Mouse (Mus musculus): Measurements from ENCODE around the gene Sema6b. TPM values are rescaled to one million over a fixed set of nuclear protein-coding genes. Genes with fewer than 3 reads are reported as not detected.

Sema6b gene
- polyA plus RNA-seq (2015; fragmentation: Nextera tagmentation; extraction: Ambion mirVana), result 1.0 TPM in 2 replicates

DNA sequence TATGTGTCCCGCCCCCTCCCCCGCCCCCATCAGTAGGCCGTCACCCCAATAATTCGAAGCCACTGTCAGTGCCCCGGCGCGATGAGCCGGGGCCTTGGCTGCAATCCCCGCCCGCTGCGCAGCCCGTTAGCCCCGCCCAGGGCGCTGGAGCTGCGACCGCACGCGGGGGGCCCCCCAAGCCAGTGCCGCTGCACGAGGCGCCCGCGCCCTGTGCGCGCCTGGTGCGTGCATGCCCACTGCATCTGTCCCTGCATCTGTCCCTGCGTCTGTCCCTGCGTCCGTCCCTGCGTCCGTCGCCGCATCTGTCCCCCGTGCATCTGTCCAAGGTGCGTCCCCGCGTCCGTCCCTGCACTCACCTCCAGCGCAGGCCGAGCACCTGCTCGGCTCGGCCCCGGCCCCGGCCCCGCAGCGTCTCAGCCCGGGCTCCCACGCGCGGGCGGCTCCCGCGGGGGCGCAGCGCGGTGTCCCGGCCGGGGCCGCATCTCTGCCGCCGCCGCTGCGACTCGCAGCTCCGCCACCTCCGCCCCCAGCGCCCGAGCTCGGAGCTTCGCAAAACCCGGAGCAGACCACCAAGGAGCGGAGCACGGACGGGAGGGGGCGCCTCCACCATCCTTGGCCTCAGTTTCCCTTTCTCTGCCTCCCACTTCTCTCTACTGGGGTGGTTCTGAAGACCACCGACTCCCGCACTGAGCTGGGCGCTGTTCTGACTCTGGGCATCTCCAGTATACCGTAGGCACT is at the start of gene Sema6b:
TSS of gene Sema6b (minus strand) at position 486 of the 738 bp plus-strand sequence.
- peak; percentile 78 for DNase-seq (ENCODE audit: low spot score)

DNA sequence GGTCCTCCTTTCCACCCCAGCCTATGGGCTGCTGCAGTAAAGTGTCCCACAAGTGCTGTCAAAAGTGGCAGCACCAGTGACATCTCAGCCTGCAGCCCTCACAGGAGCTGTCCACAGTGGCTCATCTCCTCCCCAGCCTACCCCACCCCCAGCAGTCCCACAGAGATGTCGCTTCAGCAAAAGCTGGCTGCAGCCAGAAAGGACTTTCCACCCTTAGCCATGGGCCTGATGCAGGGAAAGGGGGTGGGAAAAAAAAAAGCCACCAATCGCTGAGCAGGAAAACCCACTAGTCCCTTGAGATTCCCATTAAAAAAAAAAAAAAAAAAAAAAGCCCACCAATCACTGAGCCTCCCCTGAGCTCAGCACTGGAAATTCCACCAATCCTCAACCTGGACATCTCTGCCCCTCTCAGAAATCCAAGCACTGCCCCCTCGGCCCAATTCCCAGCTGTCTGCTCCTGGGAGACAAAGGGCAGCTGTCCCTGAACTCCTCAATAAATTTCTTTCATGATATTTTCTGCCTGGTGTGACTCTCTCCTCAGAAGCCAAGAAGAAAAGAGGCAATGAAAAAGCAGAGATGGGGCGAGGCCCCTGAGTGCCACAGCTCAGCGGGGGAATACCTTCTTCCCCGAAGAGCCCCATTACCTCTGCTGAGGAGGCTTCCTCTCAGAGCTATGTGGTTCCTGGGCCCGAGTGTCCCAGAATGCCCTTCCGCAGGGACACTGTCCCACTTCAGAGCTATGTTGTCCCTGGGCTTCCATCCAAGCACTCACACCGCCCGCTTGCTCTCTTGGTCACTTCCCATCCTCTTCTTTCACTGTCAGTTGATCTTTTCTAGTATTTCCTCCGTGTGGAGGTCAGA is 45.4 kb upstream of the Sema6b start:
- no peak for DNase-seq (ENCODE audit: low spot score)

DNA sequence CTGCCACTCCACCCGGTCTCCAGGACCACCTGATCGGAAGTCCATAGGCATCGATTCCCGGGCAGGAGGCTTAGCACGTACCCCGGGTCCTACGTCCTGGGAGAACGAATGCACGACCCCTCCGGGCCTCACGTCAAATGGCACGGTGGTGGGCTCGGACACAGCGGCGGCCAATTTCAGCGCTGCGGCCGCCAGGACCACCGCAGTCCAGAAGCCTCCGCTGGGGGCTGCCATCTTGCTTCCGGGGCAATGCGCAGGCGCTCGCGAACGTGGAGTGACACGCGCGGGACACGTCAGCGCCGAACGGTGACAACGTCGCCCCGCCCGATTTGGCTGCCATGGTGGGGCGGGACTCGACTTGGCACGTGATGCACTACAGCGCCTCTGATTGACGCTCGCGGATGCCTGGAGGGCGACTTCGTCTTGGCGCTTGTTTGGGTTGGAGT is 43.5 kb upstream of the Sema6b start, which contains the start of gene Mydgf:
TSS of gene Mydgf (minus strand) at position 263 of the 446 bp plus-strand sequence.
- DNase-seq (ENCODE audit: low spot score), result peak; percentile 94

DNA sequence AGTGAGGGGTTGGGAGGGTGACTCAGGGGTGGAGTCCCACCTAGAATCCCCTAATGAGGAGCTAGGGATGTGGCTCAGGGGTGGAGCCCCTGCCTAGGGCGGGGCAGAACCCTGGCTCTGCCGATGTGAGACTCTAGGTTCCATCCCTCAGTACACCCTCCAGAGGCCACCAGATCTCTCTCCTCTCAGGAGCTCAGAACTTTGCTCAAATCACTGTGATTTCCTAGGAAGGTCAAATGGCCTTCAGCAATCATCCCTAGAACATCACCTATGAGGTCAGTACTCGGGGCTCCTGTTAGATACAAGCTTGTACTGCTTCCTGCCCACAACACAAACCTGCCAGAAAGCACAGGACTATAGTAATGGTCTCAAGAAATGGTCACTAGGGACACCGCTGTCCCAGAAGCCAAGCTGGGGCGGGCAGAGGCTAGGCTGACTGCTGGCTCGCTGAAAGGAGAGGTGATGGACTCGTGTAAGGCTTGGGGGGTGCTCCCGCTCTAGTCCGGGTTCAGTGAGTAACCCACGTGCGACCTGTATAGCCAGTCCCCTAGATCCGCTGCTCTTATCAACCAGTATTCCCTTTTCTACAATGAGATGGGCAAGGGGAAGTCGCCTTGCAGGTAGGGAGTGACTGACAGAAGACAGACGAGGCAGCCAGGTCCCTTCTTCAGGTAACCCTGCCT is 43.0 kb upstream of the Sema6b start:
- DNase-seq (ENCODE audit: low spot score), result no peak

DNA sequence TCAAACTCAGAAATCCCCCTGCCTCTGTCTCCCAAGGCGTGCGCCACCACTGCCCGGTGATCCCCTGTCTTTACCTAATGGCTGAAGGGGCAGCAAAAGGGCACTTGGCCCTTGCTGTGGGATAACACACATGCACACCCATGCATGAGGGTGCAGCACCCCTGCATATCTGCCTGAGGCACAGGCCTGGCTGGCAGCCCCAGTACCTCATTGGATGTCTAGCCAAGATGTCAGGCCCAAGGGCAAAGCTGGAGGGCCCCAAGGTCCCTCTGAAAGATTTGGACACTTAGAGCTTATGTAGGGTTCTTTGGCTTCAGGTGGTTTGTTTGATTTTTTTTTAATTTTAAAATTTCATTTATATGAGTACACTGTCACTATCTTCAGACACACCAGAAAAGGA is 35.3 kb upstream of the Sema6b start:
- no peak for DNase-seq (ENCODE audit: low spot score)

DNA sequence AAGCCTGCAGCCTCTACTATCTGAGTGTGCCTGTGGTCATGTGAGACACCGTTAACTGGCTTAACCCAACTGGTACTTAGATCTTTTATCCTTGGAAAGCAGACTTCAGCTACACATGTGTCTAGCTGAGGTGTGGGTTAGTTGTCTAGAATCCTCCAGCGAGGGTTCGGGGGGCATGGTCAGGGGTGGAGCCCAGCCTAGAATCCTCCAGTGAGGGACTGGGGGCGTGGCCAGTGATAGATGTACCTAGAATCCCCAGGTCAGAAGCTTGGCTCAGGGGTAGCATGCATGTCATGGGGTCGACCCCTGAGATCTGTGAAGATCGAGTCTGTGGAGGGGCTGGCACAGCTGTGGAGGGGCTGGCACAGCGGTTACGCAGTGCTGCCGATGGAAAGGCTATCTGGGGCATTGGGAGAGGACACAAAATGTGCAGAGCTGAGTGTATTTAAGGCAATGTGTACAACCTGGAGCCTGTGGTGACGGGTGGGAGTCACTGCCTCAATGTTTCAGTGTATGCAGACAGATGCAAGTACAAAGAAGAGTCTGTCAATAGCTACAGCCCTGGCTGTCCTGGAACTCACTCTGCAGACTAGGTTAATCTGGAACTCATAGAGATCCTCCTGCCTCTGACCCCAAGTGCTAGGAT is 33.4 kb upstream of the Sema6b start:
- no peak for DNase-seq (ENCODE audit: low spot score)

DNA sequence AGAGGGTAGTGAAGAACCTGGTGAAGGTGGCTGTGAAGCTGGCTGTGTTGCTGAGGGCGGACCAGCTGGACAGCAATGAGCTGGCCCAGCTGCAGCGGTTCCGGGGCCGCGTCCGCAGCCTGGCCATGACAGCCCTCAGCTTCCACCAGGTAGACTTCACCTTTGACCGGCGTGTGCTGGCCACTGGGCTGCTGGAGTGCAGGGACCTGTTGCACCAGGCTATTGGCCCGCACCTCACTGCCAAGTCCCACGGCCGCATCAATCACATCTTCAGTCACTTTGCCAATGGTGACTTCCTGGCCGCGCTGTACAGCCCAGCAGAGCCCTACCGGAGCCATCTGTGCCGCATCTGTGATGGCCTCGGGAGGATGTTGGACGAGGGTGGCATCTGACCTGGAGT is 31.7 kb upstream of the Sema6b start:
- no peak for DNase-seq (ENCODE audit: low spot score)

GRCm38 (mm10) chr17:56171456-56171855 is 31.3 kb upstream of the Sema6b start:
- DNase-seq (ENCODE audit: low spot score), result no peak

DNA sequence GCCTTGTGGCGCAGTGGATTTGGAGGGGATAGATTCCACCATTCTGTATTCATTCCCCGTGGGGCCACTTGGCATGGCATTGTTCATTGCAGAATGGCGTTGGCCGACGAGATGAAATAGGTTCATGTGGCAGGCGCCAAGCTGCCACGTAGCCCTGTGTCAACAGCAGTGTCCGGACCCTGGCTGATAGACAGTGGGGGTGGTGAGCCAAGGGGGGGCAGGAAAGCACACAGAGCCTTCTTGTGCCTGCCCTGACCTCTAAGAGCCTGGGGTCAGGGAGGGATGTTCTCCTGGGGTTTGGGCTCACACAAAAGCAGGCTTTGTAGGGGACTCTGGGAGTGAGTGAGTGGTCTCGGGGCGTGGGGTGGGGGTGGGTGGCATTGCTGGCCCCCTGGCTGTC is 30.5 kb upstream of the Sema6b start:
- no peak for DNase-seq (ENCODE audit: low spot score)

DNA sequence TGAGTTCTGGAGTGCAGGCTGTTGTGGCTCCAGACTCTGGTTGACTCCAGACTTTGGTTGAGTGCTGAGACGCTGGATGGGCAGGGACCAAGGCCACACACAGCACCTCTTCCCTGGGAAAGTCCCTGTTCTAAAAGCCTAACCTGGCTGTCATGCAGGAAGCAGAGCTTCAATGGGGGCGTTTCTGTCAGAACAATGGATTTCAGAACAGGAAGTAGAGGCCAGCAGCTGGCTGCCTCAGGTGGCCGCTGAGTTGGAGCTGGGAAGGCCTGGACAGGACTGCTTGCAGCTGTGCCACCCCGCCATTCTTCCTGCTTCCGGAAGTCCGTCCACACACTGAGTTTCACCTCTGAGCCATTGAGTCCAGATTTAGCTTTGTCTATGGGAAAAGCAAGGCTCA is 29.7 kb upstream of the Sema6b start:
- DNase-seq (ENCODE audit: low spot score), result no peak

- no peak for DNase-seq (ENCODE audit: low spot score)
Measured at GRCm38 (mm10) chr17:56165671-56166070, 25.5 kb upstream of the Sema6b start.

- no peak for DNase-seq (ENCODE audit: low spot score)
Measured at GRCm38 (mm10) chr17:56164510-56164909, 24.4 kb upstream of the Sema6b start.

DNA sequence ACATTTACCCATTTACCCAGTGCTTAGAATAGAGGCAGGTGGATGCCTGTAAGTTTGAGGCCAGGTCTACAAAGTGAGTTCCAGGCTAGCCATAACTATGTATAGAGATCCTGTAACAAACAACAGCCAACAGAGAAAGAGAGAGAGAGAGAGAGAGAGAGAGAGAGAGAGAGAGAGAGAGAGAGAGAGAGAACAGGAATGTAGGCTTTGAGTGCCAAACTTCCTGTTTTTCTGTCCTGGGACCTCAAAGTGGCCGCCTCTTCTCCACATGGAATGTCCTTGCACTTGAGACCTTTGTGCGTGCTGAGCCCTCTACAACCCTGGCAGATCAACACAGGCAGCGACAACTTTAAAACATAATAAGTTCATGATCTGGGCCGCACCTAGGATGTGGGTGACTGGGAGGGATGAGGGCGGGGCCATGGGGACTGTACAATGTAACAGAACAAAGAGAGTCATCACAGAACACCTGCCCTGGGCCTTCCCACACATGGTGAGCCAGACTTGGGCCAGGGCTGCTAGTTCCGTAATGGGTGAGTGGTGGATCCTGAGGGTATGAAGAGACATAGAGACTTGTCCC is 23.5 kb upstream of the Sema6b start:
- DNase-seq (ENCODE audit: low spot score), result peak; percentile 84

DNA sequence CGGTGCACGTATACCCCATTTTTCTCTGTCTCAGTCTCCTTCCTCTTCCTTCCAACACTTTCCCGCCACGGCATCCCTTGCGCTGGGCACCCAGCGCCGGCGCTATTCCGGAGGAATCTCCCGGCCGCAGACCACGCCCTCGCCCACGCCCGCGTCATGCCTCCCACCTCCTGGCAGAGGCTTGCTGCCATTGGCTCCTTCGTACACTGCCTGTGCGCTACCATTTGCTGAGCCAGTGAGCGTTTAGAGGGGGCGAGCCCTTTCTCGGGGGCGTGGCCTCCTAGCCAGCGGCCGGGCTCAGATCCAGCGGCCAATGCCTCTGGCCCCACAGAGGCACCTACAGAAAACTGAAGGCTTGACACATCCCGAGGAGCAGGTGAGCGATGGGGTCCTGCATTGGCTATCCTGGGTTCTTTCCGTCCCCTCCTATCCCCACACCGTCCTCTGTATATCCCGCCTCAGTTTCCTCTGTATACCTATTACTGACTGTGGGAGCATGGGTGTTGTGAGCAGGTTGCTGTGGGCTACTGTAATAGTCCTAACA is 22.2 kb upstream of the Sema6b start, which contains the start of gene Tnfaip8l1:
TSS of gene Tnfaip8l1 (plus strand) at position 247 of the 544 bp plus-strand sequence.
- DNase-seq (ENCODE audit: low spot score), result peak; percentile 89

DNA sequence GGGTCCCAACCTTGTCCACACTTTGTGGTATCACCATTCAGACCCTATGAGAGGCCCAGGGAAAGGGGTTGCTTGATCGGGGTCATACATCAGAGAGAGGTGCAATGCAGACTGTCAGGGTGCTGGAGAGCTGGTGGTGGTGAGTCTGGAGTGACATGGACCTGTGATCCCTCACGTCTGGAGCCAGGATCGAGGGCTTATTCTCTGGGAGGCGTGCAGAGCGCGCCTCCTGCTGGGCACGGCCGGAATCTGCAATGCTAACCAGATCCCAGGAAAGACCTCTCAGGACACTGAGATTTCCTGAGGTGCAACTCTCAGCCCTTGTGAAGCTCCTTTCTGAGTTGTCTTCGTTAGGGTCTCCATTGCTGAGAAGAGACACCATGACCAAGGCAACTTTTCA is 19.6 kb upstream of the Sema6b start:
- DNase-seq (ENCODE audit: low spot score), result peak; percentile 62

DNA sequence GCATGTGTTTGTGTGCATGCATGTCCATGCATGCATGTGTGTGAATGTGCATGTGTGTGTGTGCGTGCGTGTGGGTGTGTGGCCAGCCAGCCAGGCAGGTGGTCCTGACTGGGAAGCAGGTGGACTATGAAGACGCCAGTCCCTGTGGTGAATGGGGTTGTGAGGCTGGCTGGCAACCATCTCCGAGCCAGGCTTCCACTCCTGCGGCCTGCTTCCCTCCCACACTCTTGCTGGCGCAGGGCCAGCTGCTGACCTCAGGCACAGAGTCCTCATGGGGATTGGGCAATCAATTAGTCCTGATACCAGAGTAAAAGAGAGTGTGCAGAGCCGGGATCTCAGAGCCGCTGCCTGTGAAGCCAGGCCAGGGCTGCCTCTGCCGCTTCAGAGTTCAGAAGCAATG is 13.5 kb upstream of the Sema6b start:
- DNase-seq (ENCODE audit: low spot score), result no peak

DNA sequence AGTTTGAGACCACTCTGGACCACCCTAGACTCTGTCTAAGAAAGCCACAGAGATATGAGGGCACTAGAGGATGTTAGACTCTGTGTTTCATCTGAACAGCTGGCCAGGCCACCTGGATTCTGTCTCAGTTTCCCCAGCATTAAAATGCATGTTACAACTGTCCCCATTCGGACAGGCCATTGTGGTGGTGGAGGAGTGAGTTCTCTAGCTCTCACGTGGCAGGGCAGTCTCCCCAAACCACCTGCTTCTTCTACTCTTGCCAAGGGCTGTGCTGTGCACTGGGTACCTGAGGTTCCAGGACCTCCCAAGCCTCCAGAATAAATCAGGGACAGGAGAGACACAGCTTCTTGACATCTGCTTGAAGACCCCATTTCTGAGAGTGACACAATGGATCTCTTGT is 9.8 kb upstream of the Sema6b start:
- DNase-seq (ENCODE audit: low spot score), result no peak

DNA sequence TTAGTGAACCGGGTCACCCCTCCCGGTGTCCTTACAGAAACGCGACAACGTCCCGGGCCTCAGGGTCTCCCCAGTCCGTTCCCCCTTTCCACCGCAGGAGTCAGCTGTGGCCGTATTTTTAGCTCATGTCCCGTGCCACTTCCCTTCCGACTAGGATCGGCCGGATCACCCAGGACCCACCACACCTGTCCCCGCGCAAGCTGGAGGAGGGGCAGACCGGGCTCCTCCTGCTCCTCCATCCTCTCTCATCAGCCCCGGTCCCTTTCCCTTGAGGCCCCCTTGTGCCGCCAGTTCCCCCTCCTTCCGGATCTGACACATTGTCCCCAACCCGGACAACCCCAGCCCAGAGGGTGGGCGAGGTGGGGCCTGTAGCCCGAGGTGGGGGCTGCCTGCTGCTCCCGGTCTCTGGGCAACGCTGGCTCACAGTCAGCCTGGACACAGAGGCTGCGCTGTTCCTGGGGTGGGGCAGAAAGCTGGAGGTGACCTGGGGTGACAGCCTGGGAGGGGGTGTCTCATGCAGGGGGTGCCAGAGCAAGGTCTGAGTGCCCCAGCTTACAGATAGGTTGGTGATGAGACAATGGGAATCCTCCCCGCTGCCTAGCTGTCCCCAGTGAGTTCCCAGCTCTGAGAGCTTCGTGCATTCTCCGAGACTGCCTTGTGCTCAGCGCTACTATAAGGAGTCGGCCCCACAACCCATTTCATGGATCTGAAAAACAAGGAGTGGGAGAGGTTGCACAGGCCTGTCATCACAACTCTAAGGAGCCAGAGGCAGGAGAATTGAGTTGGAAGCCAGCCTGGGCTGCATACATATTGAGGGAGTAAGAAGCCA is 8.9 kb upstream of the Sema6b start:
- DNase-seq (ENCODE audit: low spot score), result no peak

DNA sequence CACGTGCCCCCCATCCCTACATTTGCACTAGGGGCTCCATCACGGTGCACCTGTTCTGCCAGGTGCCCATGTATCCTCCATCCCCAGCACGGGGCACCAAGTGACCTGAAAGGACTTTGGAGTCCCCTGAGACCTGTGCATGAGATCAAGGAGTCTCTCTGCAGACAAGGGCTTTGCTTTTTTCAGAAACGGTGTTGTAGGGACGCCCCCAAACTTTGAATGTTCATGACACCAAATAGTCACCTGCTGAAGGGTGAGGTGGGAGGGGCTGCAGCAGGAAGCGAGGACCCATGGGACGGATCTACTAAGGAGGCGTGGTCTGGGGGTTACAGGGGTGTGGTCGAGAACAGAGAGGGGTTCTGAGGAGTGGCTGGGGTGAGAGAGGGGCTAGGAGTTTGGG is 8.1 kb upstream of the Sema6b start:
- DNase-seq (ENCODE audit: low spot score), result peak; percentile 63

DNA sequence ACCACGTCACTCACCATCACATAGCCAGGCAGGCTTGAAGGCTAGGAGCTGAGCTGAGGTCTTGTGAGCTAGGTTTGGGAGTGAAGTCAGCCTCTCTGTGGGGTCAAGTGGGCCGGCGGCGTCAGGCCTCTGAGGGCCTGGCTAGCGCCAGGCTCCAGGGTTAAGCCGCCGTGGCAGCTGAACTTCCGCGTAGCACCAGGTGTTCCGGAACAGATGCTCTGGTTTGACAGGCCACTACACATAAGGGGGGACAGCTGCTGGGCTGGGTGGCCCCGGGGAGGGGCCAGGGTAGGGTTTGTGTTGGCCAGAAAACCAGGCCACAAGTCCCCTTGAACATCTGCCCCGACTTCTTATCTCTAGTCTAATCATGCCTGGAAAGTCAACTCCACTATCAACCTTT is 7.3 kb upstream of the Sema6b start:
- DNase-seq (ENCODE audit: low spot score), result no peak

All from thymus, postnatal 0 days (tissue).